Mouse (Mus musculus) forebrain, postnatal 0 days (tissue): ENCODE measurements around the gene Sult2a4. TPM values are rescaled to one million over a fixed set of nuclear protein-coding genes. Genes with fewer than 3 reads are reported as not detected.
"Not testable (repeated sequence)": the region's sequence is repeated elsewhere in the genome, so short reads cannot be mapped to it uniquely, and the experiment has no call there.

ENCODE experiments used
- ATAC-seq: fragments of 200-750 bp; cut with Nextera tagmentation; 2 replicates; pipeline ENCODE4 v1.8.0; 2017; ENCODE audit warnings: mild to moderate bottlenecking, moderate library complexity
- DNase-seq: peaks from one replicate; pipeline ENCODE4 v3.0.0-alpha.2; 2015
- H3K27ac ChIP-seq: fragments of 300-500 bp; sonication (generic); 2 replicates; pipeline ENCODE4 v1.5.1; 2014; ENCODE audit warnings: low read depth, mild to moderate bottlenecking, antibody characterized with exemption, low read length, moderate library complexity, mixed read lengths
- H3K27me3 ChIP-seq: fragments of 300-500 bp; sonication (generic); 2 replicates; pipeline ENCODE4 v1.6.1; 2014; ENCODE audit warnings: mild to moderate bottlenecking, low read length, mixed read lengths; ENCODE audit not compliant: insufficient read depth
- H3K36me3 ChIP-seq: fragments of 300-500 bp; sonication (generic); 2 replicates; pipeline ENCODE4 v1.6.1; 2014; ENCODE audit warnings: mild to moderate bottlenecking, moderate library complexity; ENCODE audit not compliant: insufficient read depth
- H3K4me1 ChIP-seq: fragments of 300-500 bp; sonication (generic); 2 replicates; pipeline ENCODE4 v1.6.1; 2014; ENCODE audit warnings: antibody characterized with exemption; ENCODE audit not compliant: insufficient read depth
- H3K4me2 ChIP-seq: fragments of 300-500 bp; sonication (generic); 2 replicates; pipeline ENCODE4 v1.6.1; 2014; ENCODE audit warnings: low read depth, mild to moderate bottlenecking, moderate library complexity
- H3K4me3 ChIP-seq: fragments of 300-500 bp; sonication (generic); 2 replicates; pipeline ENCODE4 v1.5.1; 2014; ENCODE audit warnings: low read depth, low read length, mixed read lengths
- H3K9ac ChIP-seq: fragments of 300-500 bp; sonication (generic); 2 replicates; pipeline ENCODE4 v1.6.1; 2014; ENCODE audit warnings: mild to moderate bottlenecking
- H3K9me3 ChIP-seq: fragments of 300-500 bp; sonication (generic); 2 replicates; pipeline ENCODE4 v1.6.1; 2016; ENCODE audit warnings: low read length
- CTCF ChIP-seq: sonication (generic); IDR thresholded peaks from 2 replicates; pipeline ENCODE4 v1.5.1; 2016; ENCODE audit warnings: antibody characterized with exemption, control low read depth, low read depth
- WGBS: fragments of 180-500 bp; shearing (Covaris S2); extraction: QIAGEN DNeasy Blood & Tissue Kit; methylation state at CpG from one replicate; pipeline ENCODE4 v1.1.7; 2014; 5-methylcytosine and 5-hydroxymethylcytosine counted together
- polyA plus RNA-seq: library from polyadenylated mRNA; unstranded; fragments of >200 nt; fragmentation: Nextera tagmentation; extraction: Ambion mirVana; gene quantifications from 2 replicates; pipeline ENCODE4 v1.2.1, GENCODE M21; 2015
- total RNA-seq: library from RNA; depleted of rRNA; stranded (reverse); fragments of >200 nt; gene quantifications from 2 replicates; pipeline ENCODE4 v1.2.3, GENCODE M21; 2014; rRNA removed

The Sult2a4 gene
- total RNA-seq (not detected in 2 replicates), polyA plus RNA-seq (not detected in 2 replicates)

- not testable (repeated sequence) for H3K9me3 ChIP-seq, H3K4me1 ChIP-seq, H3K4me3 ChIP-seq, H3K36me3 ChIP-seq, H3K27me3 ChIP-seq, H3K4me2 ChIP-seq, H3K9ac ChIP-seq, H3K27ac ChIP-seq, DNase-seq, ATAC-seq
- 92% methylated on average over 6 of the region's 6 CpGs for WGBS
Measured at GRCm38 (mm10) chr7:13989507-13989906, at the start of gene Sult2a4. Gene Sult2a4, minus strand, starts transcription at chr7:13989607.

GRCm38 (mm10) chr7:14030831-14031230 lies 41.4 kb upstream of the Sult2a4 start:
- H3K9ac ChIP-seq, H3K27me3 ChIP-seq, ATAC-seq, H3K4me1 ChIP-seq, H3K36me3 ChIP-seq, DNase-seq, H3K9me3 ChIP-seq, H3K4me2 ChIP-seq, H3K27ac ChIP-seq, H3K4me3 ChIP-seq: not testable (repeated sequence)

GRCm38 (mm10) chr7:14013083-14013482 lies 23.7 kb upstream of the Sult2a4 start:
- 84% methylated on average over 8 of the region's 8 CpGs for WGBS
- Histone ChIP-seq H3K27ac (no peak overlapping the region), H3K4me1 (no peaks in the 10 kb centered on the region), H3K4me3 (no peak overlapping the region), H3K27me3 (no peaks in the 10 kb centered on the region), H3K9me3 (0 out of 2 replicates have a peak, but pooled peaks cover 6% of the 10 kb centered on the region), H3K4me2 (no peak overlapping the region), H3K36me3 (no peaks in the 10 kb centered on the region), H3K9ac (no peak overlapping the region)
- TF ChIP-seq CTCF = no peak
- ATAC-seq (no peak), DNase-seq (no peak)

- H3K4me1 ChIP-seq, H3K4me2 ChIP-seq, DNase-seq, H3K4me3 ChIP-seq, H3K9ac ChIP-seq, ATAC-seq, H3K27me3 ChIP-seq, H3K36me3 ChIP-seq, H3K27ac ChIP-seq, H3K9me3 ChIP-seq: not testable (repeated sequence)
Measured at GRCm38 (mm10) chr7:14010686-14011085, 21.3 kb upstream of the Sult2a4 start.

Other genes with a start within 250 kb of the Sult2a4 start
- gene Sult2a1, start 152.2 kb downstream of the Sult2a4 start, total RNA-seq = not detected in 2 replicates
- gene Sult2a1, start 152.2 kb downstream of the Sult2a4 start, polyA plus RNA-seq = not detected in 2 replicates
- gene Sult2a3, start 133.4 kb upstream of the Sult2a4 start, total RNA-seq = not detected in 2 replicates
- gene Sult2a3, start 133.4 kb upstream of the Sult2a4 start, polyA plus RNA-seq = not detected in 2 replicates